Mouse (Mus musculus) CH12.LX (cell line): Measurements from ENCODE around the gene Mmel1. TPM values are rescaled to one million over a fixed set of nuclear protein-coding genes. Genes with fewer than 3 reads are reported as not detected.

ENCODE experiments used
- DNase-seq: peaks from one replicate; pipeline ENCODE4 v3.0.0-alpha.2; 2013; ENCODE audit errors: extremely low read depth
- H3K27ac ChIP-seq: 2 replicates; pipeline ENCODE4 v1.5.1; 2012; ENCODE audit warnings: low read depth, mild to moderate bottlenecking, control low read depth, moderate library complexity; ENCODE audit not compliant: insufficient read depth
- H3K27me3 ChIP-seq: replicated peaks from 2 replicates; pipeline ENCODE3; 2012; ENCODE audit warnings: inconsistent platforms
- H3K36me3 ChIP-seq, 2 experiments: replicated peaks in 1 of 2; 2 replicates each; pipeline versions ENCODE3 to v1.6.1; 2012; ENCODE audit warnings: inconsistent platforms in 1 of 2, low read length in 1 of 2, mild to moderate bottlenecking in 1 of 2, mixed read lengths in 1 of 2, moderate library complexity in 1 of 2; ENCODE audit not compliant: control insufficient read depth in 1 of 2, insufficient read depth in 1 of 2
- H3K4me1 ChIP-seq, 2 experiments: 2 replicates each; pipeline ENCODE4 v1.6.1; 2012; ENCODE audit warnings: inconsistent platforms in 1 of 2, moderate library complexity in 1 of 2; ENCODE audit not compliant: insufficient read depth in 2 of 2, control insufficient read depth in 1 of 2
- H3K4me2 ChIP-seq: 2 replicates; pipeline ENCODE4 v1.6.1; 2012; ENCODE audit warnings: low read depth, mild to moderate bottlenecking, control low read depth; ENCODE audit not compliant: poor library complexity, insufficient read depth, severe bottlenecking
- H3K4me3 ChIP-seq, 3 experiments: fragments of 150-350 bp in 1 of 3; sonication (generic) in 1 of 3; replicated peaks in 1 of 3; 2 replicates each; pipeline versions ENCODE3 to v1.5.1; 2011 to 2012; ENCODE audit warnings: low read depth in 2 of 3, low read length in 2 of 3, mild to moderate bottlenecking in 2 of 3, moderate library complexity in 2 of 3, control low read depth in 1 of 3, improper control_type of control experiment in 1 of 3, inconsistent platforms in 1 of 3, mixed read lengths in 1 of 3; ENCODE audit not compliant: poor library complexity in 1 of 3
- H3K79me2 ChIP-seq: replicated peaks from 2 replicates; pipeline ENCODE4 v1.6.1; 2012; ENCODE audit warnings: mild to moderate bottlenecking, moderate library complexity; ENCODE audit not compliant: control insufficient read depth, poor library complexity, insufficient read depth, severe bottlenecking; ENCODE audit errors: extremely low read depth
- H3K9ac ChIP-seq: 2 replicates; pipeline ENCODE4 v1.6.1; 2012; ENCODE audit warnings: low read depth, mild to moderate bottlenecking, control low read depth, moderate library complexity; ENCODE audit not compliant: insufficient read depth
- H3K9me3 ChIP-seq: replicated peaks from 2 replicates; pipeline ENCODE3; 2012; ENCODE audit warnings: low read length, inconsistent platforms, mixed read lengths
- CHD2 ChIP-seq: IDR thresholded peaks from 2 replicates; pipeline ENCODE4 v1.6.1; 2011; ENCODE audit warnings: low read length, improper control_type of control experiment
- CTCF ChIP-seq, 2 experiments: IDR thresholded peaks in 1 of 2; conservative IDR thresholded peaks in 1 of 2; 2 replicates each; pipeline ENCODE4 v1.5.1; 2011 to 2012; ENCODE audit warnings: low read depth in 2 of 2, low read length in 2 of 2, improper control_type of control experiment in 1 of 2, inconsistent platforms in 1 of 2, mild to moderate bottlenecking in 1 of 2, moderate library complexity in 1 of 2
- GABPA ChIP-seq: IDR thresholded peaks from 2 replicates; pipeline ENCODE4 v1.6.1; 2012; ENCODE audit warnings: low read depth, low read length, improper control_type of control experiment, inconsistent platforms; ENCODE audit not compliant: insufficient replicate concordance
- JUN ChIP-seq: IDR thresholded peaks from 2 replicates; pipeline ENCODE4 v1.6.1; 2011; ENCODE audit warnings: low read depth, mild to moderate bottlenecking, low read length, improper control_type of control experiment, moderate library complexity; ENCODE audit not compliant: insufficient read depth
- KAT2A ChIP-seq: IDR thresholded peaks from 2 replicates; pipeline ENCODE4 v1.6.1; 2012; ENCODE audit warnings: low read length, improper control_type of control experiment, inconsistent platforms; ENCODE audit not compliant: insufficient replicate concordance
- MEF2A ChIP-seq: IDR thresholded peaks from 2 replicates; pipeline ENCODE4 v1.6.1; 2014; ENCODE audit warnings: low read depth, mild to moderate bottlenecking, inconsistent platforms, low read length, improper control_type of control experiment, borderline replicate concordance
- NELFE ChIP-seq: IDR thresholded peaks from 2 replicates; pipeline ENCODE4 v1.6.1; 2011; ENCODE audit warnings: low read depth, low read length, improper control_type of control experiment
- PAX5 ChIP-seq: IDR thresholded peaks from 2 replicates; pipeline ENCODE4 v1.6.1; 2012; ENCODE audit warnings: low read length, inconsistent platforms, mixed read lengths
- POLR2AphosphoS2 ChIP-seq: IDR thresholded peaks from 2 replicates; pipeline ENCODE4 v1.6.1; 2011; ENCODE audit warnings: low read depth, low read length, improper control_type of control experiment
- RAD21 ChIP-seq: IDR thresholded peaks from 2 replicates; pipeline ENCODE4 v1.6.1; 2011; ENCODE audit warnings: low read depth, mild to moderate bottlenecking, low read length, improper control_type of control experiment, moderate library complexity
- RCOR1 ChIP-seq: conservative IDR thresholded peaks from 2 replicates; pipeline ENCODE4 v1.6.1; 2012; ENCODE audit warnings: low read depth, mild to moderate bottlenecking, inconsistent platforms, low read length, improper control_type of control experiment
- SIN3A ChIP-seq: IDR thresholded peaks from 2 replicates; pipeline ENCODE4 v1.6.1; 2012; ENCODE audit warnings: low read length, improper control_type of control experiment, inconsistent platforms
- SMC3 ChIP-seq: IDR thresholded peaks from 2 replicates; pipeline ENCODE4 v1.6.1; 2011; ENCODE audit warnings: low read depth, low read length, improper control_type of control experiment
- TBP ChIP-seq: conservative IDR thresholded peaks from 2 replicates; pipeline ENCODE4 v1.6.1; 2011; ENCODE audit warnings: low read depth, low read length, improper control_type of control experiment
- TCF12 ChIP-seq: IDR thresholded peaks from 2 replicates; pipeline ENCODE4 v1.6.1; 2014; ENCODE audit warnings: low read depth, mild to moderate bottlenecking, inconsistent platforms, low read length, improper control_type of control experiment
- USF1 ChIP-seq: IDR thresholded peaks from 2 replicates; pipeline ENCODE4 v1.6.1; 2014; ENCODE audit warnings: low read depth, mild to moderate bottlenecking, inconsistent platforms, low read length, improper control_type of control experiment
- ZC3H11A ChIP-seq: IDR thresholded peaks from 2 replicates; pipeline ENCODE4 v1.6.1; 2012; ENCODE audit warnings: low read depth, mild to moderate bottlenecking, inconsistent platforms, low read length, improper control_type of control experiment
- ZKSCAN1 ChIP-seq: IDR thresholded peaks from 2 replicates; pipeline ENCODE4 v1.6.1; 2012; ENCODE audit warnings: low read depth, inconsistent platforms, low read length, improper control_type of control experiment, borderline replicate concordance
- ZMIZ1 ChIP-seq: IDR thresholded peaks from 2 replicates; pipeline ENCODE4 v1.6.1; 2012; ENCODE audit warnings: low read depth, mild to moderate bottlenecking, inconsistent platforms, low read length, improper control_type of control experiment
- ZNF384 ChIP-seq: IDR thresholded peaks from 2 replicates; pipeline ENCODE4 v1.6.1; 2012; ENCODE audit warnings: low read depth, low read length, improper control_type of control experiment, inconsistent platforms
- dilution Hi-C: fragments of 300-500 bp; cut with MboI; formaldehyde crosslinking; loops from 2 replicates; pipeline ENCODE4 v1.14.3; 2020; ENCODE audit warnings: low sequenced_read_pairs; ENCODE audit not compliant: extremely low pct_unique_long_range_greater_than_20kb, extremely low pct_ligation_motif_present
- in situ Hi-C: fragments of 300-500 bp; cut with MboI; formaldehyde crosslinking; loops from 3 replicates; pipeline ENCODE4 v1.14.3; 2019; ENCODE audit warnings: low sequenced_read_pairs, low pct_ligation_motif_present, low pct_unique_long_range_greater_than_20kb, mixed read lengths
- polyA plus RNA-seq: library from polyadenylated mRNA; unstranded; fragments of >175 nt; gene quantifications from 2 replicates; pipeline ENCODE4 v1.2.1, GENCODE M21; 2012; ENCODE audit warnings: low read depth; ENCODE audit not compliant: insufficient read length
- total RNA-seq, 2 experiments: library from RNA; depleted of rRNA; stranded (reverse); fragments of 300-350 nt in 1 of 2; fragments of >200 nt in 1 of 2; gene quantifications; 2 replicates each; pipeline ENCODE4 v1.2.3; 2012 to 2014

The Mmel1 gene
- total and polyA plus RNA-seq, 3 experiments, result 0.70 to 3.9 (median 2.0) TPM

DNA sequence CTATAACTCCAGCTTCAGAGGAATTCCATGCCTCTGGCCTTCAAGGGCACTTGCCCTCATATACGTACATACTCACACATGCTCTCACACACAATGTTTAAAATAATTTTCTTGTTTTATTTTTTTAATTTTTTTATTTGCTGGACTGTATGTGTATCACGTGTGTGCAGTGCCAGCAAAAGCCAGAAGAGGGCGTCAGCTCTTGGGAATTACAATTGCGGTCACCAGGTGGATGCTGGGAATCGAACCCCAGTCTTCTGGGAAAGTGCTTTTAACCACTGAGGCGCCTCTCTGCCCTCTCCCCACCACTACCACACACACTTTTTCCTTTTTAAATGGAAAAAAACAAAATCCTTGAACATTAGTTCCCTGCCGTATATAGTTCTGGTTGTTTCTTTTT is 12.5 kb upstream of the Mmel1 start:
- in situ Hi-C loops, result no loop called here

GRCm38 (mm10) chr4:154857366-154858240 is 11.8 kb upstream of the Mmel1 start:
- DNase-seq, result no peak
- no peak overlapping the region for H3K27ac ChIP-seq
- in situ Hi-C loops, result no loop called here
- peaks cover 3 to 6% of the 10 kb centered on the region in 2 experiments; a peak in 2 of 4 replicates for H3K4me1 ChIP-seq
- peaks cover 15% of the 10 kb centered on the region for H3K9me3 ChIP-seq
- no peak overlapping the region for H3K4me2 ChIP-seq
- no peak overlapping the region for H3K9ac ChIP-seq
- no peaks in the 10 kb centered on the region for H3K36me3 ChIP-seq
- dilution Hi-C loops, result no loop called here
- H3K4me3 ChIP-seq, result no peak overlapping the region
- H3K79me2 ChIP-seq, result no peaks in the 10 kb centered on the region
- peaks cover 42% of the 10 kb centered on the region for H3K27me3 ChIP-seq
- TF ChIP-seq KAT2A, result no peak
- TF ChIP-seq TCF12, result no peak
- no peak for TF ChIP-seq PAX5
- TF ChIP-seq TBP, result no peak
- TF ChIP-seq JUN, result no peak
- no peak for TF ChIP-seq CTCF (conservative IDR thresholded peaks at IDR 0.05 in 1 of 2, IDR thresholded peaks at IDR 0.05 in 1 of 2; ENCODE audit: low read depth in 2 of 2, low read length in 2 of 2)
- TF ChIP-seq, all 38 proteins: peak for 0

More for the DNA sequence above, 12.5 kb upstream of the Mmel1 start:
- TF ChIP-seq ZMIZ1 (no peak), ZNF384 (no peak), RCOR1 (no peak), RAD21 (no peak), KAT2A (no peak), ZKSCAN1 (no peak)
- H3K36me3 ChIP-seq, result no peaks in the 10 kb centered on the region
- DNase-seq, result no peak
- H3K79me2 ChIP-seq, result no peaks in the 10 kb centered on the region
- dilution Hi-C loops, result no loop called here
- peaks cover 15% of the 10 kb centered on the region for H3K9me3 ChIP-seq
- H3K4me2 ChIP-seq, result no peak overlapping the region
- no peak overlapping the region for H3K27ac ChIP-seq
- H3K9ac ChIP-seq, result no peak overlapping the region
- H3K27me3 ChIP-seq, result peaks cover 36% of the 10 kb centered on the region
- H3K4me3 ChIP-seq, result no peak overlapping the region
- H3K4me1 ChIP-seq, result peaks cover 3 to 6% of the 10 kb centered on the region in 2 experiments; a peak in 2 of 4 replicates

- Histone ChIP-seq H3K4me3 (no peak overlapping the region), H3K27me3 (peaks cover 45% of the 10 kb centered on the region)
Measured at GRCm38 (mm10) chr4:154858601-154859000, 10.8 kb upstream of the Mmel1 start.

More at GRCm38 (mm10) chr4:154858601-154859000, 10.8 kb upstream of the Mmel1 start:
- Histone ChIP-seq H3K9ac (no peak overlapping the region), H3K36me3 (no peaks in the 10 kb centered on the region), H3K4me1 (peaks cover 3 to 6% of the 10 kb centered on the region in 2 experiments; a peak in 2 of 4 replicates), H3K9me3 (peaks cover 15% of the 10 kb centered on the region), H3K79me2 (no peaks in the 10 kb centered on the region)
- DNase-seq, result no peak
- in situ Hi-C loops, result no loop called here
- TF ChIP-seq ZC3H11A (no peak), CHD2 (no peak), TBP (no peak), MEF2A (no peak), USF1 (no peak), SMC3 (no peak), GABPA (no peak), PAX5 (no peak), POLR2AphosphoS2 (no peak), NELFE (no peak), SIN3A (no peak), TCF12 (no peak)
- TF ChIP-seq, all 38 proteins: peak for 0
- dilution Hi-C loops, result no loop called here
- Histone ChIP-seq H3K4me2 (no peak overlapping the region), H3K27ac (no peak overlapping the region)
